Mouse (Mus musculus) splenic B cell, adult 2 months (primary cell): ENCODE measurements around the gene Ankrd24.
A peak's percentile ranks its signal among the peaks of the same experiment; 100 is the strongest.

Source experiments
- DNase-seq: peaks from one replicate; pipeline ENCODE4 v3.0.0-alpha.2; 2011; ENCODE audit warnings: low read depth, low spot score
- H3K27me3 ChIP-seq: 2 replicates; pipeline ENCODE4 v1.6.1; 2012; ENCODE audit warnings: mild to moderate bottlenecking, low read length, moderate library complexity, mixed read lengths; ENCODE audit not compliant: control insufficient read depth, poor library complexity, insufficient read depth, severe bottlenecking
- H3K36me3 ChIP-seq: 2 replicates; pipeline ENCODE4 v1.6.1; 2012; ENCODE audit warnings: mild to moderate bottlenecking, low read length, moderate library complexity, mixed read lengths; ENCODE audit not compliant: control insufficient read depth, poor library complexity, insufficient read depth, severe bottlenecking

Ankrd24 gene

GRCm38 (mm10) chr10:81628390-81628789, at the start of gene Ankrd24:
Gene Ankrd24 (plus strand): TSS chr10:81628540.
- Histone ChIP-seq H3K36me3 (no peaks in the 10 kb centered on the region), H3K27me3 (no peaks in the 10 kb centered on the region)
- DNase-seq: no peak

- H3K27me3 ChIP-seq: no peaks in the 10 kb centered on the region
- DNase-seq: peak; percentile 47
Measured at GRCm38 (mm10) chr10:81579967-81580366, 48.4 kb upstream of the Ankrd24 start.

DNA sequence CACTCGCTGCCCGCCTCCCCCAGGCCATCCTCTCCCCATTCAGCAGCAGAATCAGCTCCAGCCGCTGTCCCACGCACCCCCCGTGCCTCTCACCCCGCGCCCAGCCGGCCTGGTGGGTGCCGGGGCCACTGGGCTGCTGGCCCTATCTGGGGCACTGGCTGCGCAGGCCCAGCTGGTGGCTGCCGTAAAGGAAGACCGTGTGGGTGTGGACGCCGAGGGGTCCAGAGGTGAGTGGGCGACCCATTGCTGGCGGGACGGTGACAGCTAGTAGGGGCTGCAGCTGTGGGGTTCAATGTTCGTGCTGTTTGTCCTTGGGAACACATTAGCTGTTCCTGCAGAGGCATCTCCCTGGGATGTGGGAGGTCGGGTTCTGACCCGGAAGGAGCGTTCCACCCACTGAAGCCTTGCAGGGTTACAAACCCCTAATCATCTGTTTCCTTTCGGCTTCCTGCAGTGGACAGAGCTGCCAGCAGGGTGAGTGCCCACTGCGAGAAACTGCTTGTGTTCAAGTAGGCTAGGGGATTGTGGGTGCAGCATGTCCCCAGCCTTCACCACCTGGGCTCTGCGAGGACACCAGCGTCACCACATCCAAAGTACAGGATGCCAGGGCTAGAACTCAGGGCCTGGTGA, 47.8 kb upstream of the Ankrd24 start:
- no peaks in the 10 kb centered on the region for H3K36me3 ChIP-seq
- peak; percentile 59 for DNase-seq
- no peaks in the 10 kb centered on the region for H3K27me3 ChIP-seq

More at GRCm38 (mm10) chr10:81579967-81580366, 48.4 kb upstream of the Ankrd24 start:
- no peaks in the 10 kb centered on the region for H3K36me3 ChIP-seq

GRCm38 (mm10) chr10:81583347-81583746, 45.0 kb upstream of the Ankrd24 start:
- no peaks in the 10 kb centered on the region for H3K36me3 ChIP-seq
- H3K27me3 ChIP-seq: no peaks in the 10 kb centered on the region
- no peak for DNase-seq

- no peaks in the 10 kb centered on the region for H3K27me3 ChIP-seq
- DNase-seq: no peak
- no peaks in the 10 kb centered on the region for H3K36me3 ChIP-seq
Measured at GRCm38 (mm10) chr10:81588739-81589138, 39.6 kb upstream of the Ankrd24 start.

DNA sequence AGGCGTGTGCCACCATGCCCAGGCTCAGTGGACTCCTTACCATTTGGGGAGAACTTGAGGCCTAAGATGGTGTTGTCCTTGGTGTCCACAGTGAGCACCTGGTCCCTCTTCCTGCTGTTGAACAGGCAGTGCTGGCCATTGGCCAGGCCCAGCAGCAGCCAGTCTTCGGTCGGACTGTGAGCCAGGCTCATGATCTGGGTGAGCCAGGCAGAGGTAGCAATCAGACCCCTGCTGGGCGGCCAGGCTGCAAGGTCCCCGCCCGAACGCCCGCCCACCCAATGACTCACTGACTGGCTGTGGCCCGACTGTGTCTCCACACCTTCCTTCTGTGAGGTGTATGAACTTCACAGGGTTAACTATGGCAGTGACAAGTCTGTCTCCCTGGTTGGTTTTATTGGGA, 36.5 kb upstream of the Ankrd24 start:
- no peak for DNase-seq
- no peaks in the 10 kb centered on the region for H3K27me3 ChIP-seq
- H3K36me3 ChIP-seq: no peaks in the 10 kb centered on the region

GRCm38 (mm10) chr10:81592631-81593030, 35.7 kb upstream of the Ankrd24 start:
- DNase-seq: no peak
- Histone ChIP-seq H3K27me3 (no peaks in the 10 kb centered on the region), H3K36me3 (no peaks in the 10 kb centered on the region)

GRCm38 (mm10) chr10:81593223-81593622, 35.1 kb upstream of the Ankrd24 start:
- no peak for DNase-seq
- H3K36me3 ChIP-seq: no peaks in the 10 kb centered on the region
- no peaks in the 10 kb centered on the region for H3K27me3 ChIP-seq

GRCm38 (mm10) chr10:81593935-81594334, 34.4 kb upstream of the Ankrd24 start:
- H3K36me3 ChIP-seq: no peaks in the 10 kb centered on the region
- DNase-seq: no peak
- no peaks in the 10 kb centered on the region for H3K27me3 ChIP-seq

GRCm38 (mm10) chr10:81595599-81595998, 32.7 kb upstream of the Ankrd24 start:
- Histone ChIP-seq H3K27me3 (no peaks in the 10 kb centered on the region), H3K36me3 (no peaks in the 10 kb centered on the region)
- no peak for DNase-seq

- H3K27me3 ChIP-seq: no peaks in the 10 kb centered on the region
- DNase-seq: no peak
- H3K36me3 ChIP-seq: no peaks in the 10 kb centered on the region
Measured at GRCm38 (mm10) chr10:81596611-81597010, 31.7 kb upstream of the Ankrd24 start.

DNA sequence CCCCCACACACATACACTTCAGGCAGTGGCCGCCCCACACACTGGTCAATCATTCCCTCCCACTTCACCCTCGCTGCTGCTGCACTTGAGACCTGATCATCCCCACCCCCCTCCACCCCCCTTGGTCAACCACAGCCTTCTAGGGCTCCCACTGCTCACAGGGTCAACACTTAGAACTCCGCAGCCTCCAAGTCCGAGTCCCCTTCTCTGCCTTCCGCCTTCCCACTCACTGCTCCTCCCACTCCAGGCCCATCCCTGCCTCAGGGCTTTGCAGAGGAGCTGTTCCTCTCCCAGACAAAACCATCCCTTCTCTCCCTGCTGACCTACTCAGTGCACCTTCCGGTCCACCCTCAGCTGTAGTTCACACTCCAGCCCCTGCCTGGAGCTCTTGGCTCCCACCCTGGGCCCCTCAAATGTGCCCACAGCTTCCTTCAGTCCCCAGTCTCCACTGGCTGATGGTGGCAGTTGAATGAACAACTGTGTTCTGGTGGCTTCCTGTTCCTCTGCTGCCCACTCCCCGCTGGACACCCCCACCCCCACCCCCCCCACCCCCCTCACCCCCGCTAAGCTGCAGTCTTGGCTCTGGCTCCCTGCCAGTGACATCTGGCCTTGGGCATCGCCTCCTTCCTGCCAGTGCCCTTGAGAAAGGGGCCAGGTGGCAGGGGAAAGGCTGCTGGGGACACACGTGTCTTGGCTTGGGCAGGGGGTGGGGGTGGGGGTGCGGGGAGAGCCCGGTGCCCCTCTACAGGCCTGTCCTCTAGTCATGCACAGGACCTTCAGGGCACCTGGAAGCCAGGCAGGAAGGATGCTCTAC, 31.0 kb upstream of the Ankrd24 start:
- DNase-seq: no peak
- no peaks in the 10 kb centered on the region for H3K27me3 ChIP-seq

GRCm38 (mm10) chr10:81598342-81598741, 30.0 kb upstream of the Ankrd24 start:
- H3K27me3 ChIP-seq: no peaks in the 10 kb centered on the region
- no peaks in the 10 kb centered on the region for H3K36me3 ChIP-seq
- DNase-seq: no peak

More for the DNA sequence above, 31.0 kb upstream of the Ankrd24 start:
- no peaks in the 10 kb centered on the region for H3K36me3 ChIP-seq

DNA sequence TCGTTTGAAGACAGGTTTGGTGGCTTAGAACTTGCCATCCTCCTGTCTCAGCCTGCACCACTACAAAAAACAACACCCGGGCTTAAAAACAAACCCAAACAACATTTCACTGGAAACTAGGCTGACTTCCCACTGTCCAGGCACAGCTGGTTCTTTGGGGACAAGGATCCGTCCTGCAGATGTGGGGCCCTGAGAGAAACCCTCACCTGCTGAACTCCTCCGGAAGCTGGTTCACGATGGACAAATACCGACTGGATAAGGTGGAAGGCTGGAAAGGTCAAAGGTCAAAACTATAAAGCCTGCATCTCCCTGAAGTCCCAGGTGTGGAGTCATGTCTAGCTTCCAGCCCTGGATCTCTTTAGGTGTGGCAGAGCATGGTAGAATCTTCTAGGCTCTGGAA, 29.5 kb upstream of the Ankrd24 start:
- H3K36me3 ChIP-seq: no peaks in the 10 kb centered on the region
- no peak for DNase-seq
- H3K27me3 ChIP-seq: no peaks in the 10 kb centered on the region

DNA sequence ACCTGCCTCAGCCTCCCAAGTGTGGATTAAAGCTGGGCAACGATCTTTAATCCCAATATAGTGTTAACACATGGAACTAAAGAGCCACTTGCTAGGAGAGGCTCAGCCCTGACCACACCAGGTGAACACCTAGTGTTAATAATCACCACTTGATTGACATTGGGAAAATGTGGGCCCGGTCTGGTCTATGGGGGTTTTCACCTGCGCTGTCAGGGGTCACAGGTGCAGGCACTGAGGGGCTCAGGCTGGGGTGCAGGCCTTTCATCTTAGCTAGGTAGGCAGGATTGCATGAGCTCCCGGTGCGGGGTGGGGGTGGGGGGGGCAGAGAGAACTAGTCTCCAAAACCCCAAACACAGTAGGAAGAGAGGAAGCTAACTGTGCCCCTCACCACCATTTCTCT, 28.7 kb upstream of the Ankrd24 start:
- DNase-seq: no peak
- Histone ChIP-seq H3K36me3 (no peaks in the 10 kb centered on the region), H3K27me3 (no peaks in the 10 kb centered on the region)
